Mouse (Mus musculus) heart, postnatal 10 days (tissue): ENCODE results near the gene Taar7b. TPM values are rescaled to one million over a fixed set of nuclear protein-coding genes. Genes with fewer than 3 reads are reported as not detected.

ENCODE experiments used
- DNase-seq, 2 experiments: peaks; one replicate each; pipeline ENCODE4 v3.0.0; 2021
- intact Hi-C: fragments of 180-260 bp; cut with DNase I; formaldehyde crosslinking; loops from one replicate; pipeline ENCODE4 v1.15.1; 2025
- total RNA-seq, 2 experiments: library from RNA; stranded (reverse); gene quantifications; 2 replicates each; pipeline ENCODE4 v1.2.3; 2021

Taar7b gene
- total RNA-seq, 2 experiments from 2014 or later: not detected

GRCm38 (mm10) chr10:24049210-24049609, 49.5 kb downstream of the Taar7b start, which contains the start of gene Taar7f:
Gene Taar7f (plus strand): TSS chr10:24049510.
- no peak for DNase-seq
- intact Hi-C loops: no loop called here

Other genes starting within 250 kb of the Taar7b start
- gene Rps12, start 212.7 kb upstream of the Taar7b start, total RNA-seq: 100 to 1,000 TPM; 272 to 393 TPM
- gene Slc18b1, start 203.0 kb upstream of the Taar7b start, total RNA-seq: 10 to 100 TPM; 13.1 to 14.9 TPM
- not detected for gene Vnn3, start 148.5 kb upstream of the Taar7b start, total RNA-seq
- gene Vnn1, start 105.3 kb upstream of the Taar7b start, total RNA-seq: 1 to 10 TPM; 1.5 to 2.1 TPM
- not detected for gene Taar1, start 79.6 kb upstream of the Taar7b start, total RNA-seq
- gene Taar2, start 61.4 kb upstream of the Taar7b start, total RNA-seq: not detected
- gene Taar3, start 50.4 kb upstream of the Taar7b start, total RNA-seq: not detected
- gene Taar4, start 39.4 kb upstream of the Taar7b start, total RNA-seq: not detected
- gene Taar5, start 29.2 kb upstream of the Taar7b start, total RNA-seq: not detected
- gene Taar6, start 14.3 kb upstream of the Taar7b start, total RNA-seq: not detected
- not detected for gene Taar7a, start 6.5 kb upstream of the Taar7b start, total RNA-seq
- not detected for gene Taar7d, start 27.3 kb downstream of the Taar7b start, total RNA-seq
- gene Taar7e, start 37.7 kb downstream of the Taar7b start, total RNA-seq: not detected
- gene Taar7f, start 49.6 kb downstream of the Taar7b start, total RNA-seq: not detected
- gene Taar8a, start 76.6 kb downstream of the Taar7b start, total RNA-seq: not detected
- not detected for gene Taar8b, start 92.4 kb downstream of the Taar7b start, total RNA-seq
- not detected for gene Taar8c, start 102.0 kb downstream of the Taar7b start, total RNA-seq
- not detected for gene Taar9, start 109.6 kb downstream of the Taar7b start, total RNA-seq
- 10 to 100 TPM; 44.9 to 54.6 TPM for gene Stx7, start 149.4 kb downstream of the Taar7b start, total RNA-seq
- gene Moxd1, start 223.6 kb downstream of the Taar7b start, total RNA-seq: 1 to 10 TPM in 1 of 2 experiments, under 1 TPM in 1; 0.92 to 1.5 TPM